Mouse (Mus musculus): ENCODE data around the gene Ndufaf2.

DNA sequence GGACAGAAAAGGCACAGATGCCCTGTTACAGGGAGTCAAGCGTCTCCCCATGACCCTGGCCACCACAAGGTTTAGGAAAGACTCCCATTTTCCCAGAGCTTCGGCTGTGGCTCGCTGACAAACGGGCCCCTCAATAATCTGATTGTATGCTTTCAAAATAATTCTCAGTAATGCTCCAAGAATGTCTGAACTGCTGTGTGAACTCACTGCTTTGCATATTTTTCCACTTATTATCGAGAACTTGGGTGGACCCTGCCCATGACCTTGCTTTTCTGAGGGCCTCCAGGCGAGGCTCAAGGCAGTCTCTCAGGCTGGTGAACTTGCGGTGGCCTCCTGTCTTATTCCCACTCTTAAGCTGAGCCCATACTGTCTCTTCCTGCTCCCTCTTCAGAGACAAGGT lies 193.8 kb downstream of the Ndufaf2 start:
- no peak for TF ChIP-seq POLR2A (IDR thresholded peaks at IDR 0.05; ENCODE audit: extremely low read depth, insufficient read depth, low read length)
- TF ChIP-seq CTCF (IDR thresholded peaks at IDR 0.05; ENCODE audit: low read depth, low read length), result no peak

All from liver, adult 2 months (tissue).